Mouse (Mus musculus) ovary, postnatal 36 days (tissue): Measurements from ENCODE around the gene Zbed3.
A peak's percentile ranks its signal among the peaks of the same experiment; 100 is the strongest.
"Not testable (repeated sequence)": the region's sequence is repeated elsewhere in the genome, so short reads cannot be mapped to it uniquely, and the experiment has no call there.

Experiments
- DNase-seq: peaks from one replicate; pipeline ENCODE4 v3.0.0; 2022; ENCODE audit warnings: low spot score, mixed read lengths

Zbed3 gene

DNA sequence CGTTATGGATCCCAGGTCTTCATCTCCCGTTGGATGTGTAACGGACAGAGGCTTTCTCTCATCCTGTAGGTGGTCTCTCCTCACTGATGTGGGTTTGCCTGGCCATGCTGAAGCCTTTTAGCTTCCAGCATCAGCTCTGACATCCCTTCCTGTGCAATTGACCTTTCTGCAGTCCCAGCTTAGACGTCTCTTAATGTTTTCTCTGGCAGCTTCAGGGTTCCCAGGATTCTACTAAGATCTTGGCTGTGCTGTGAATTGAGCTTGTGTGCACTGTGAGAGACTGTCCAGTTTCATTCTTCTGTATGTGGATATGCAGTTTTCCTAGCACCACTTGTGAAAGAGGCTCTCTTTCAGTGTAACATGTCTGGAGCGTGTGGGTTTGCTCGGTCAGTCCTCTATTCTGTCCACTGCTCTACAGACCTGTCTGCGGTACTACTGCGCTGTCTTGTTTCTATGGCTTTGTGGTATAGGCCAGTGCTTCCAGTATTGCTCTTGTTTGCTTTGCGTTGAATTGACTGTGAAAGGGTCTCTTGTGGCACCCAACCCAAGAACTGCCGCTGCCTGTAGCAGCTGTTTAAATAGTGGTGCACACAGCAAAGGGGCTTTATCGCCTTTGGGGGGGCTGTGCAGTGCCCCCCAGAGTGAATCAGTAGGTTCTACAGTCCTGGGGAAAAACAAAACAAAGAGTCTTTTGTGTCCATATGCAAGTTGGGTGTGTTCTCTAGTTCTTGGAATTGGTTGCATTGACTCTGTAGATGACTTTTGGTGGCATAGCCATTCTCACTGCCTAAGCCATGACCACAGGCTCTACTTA lies 8.9 kb downstream of the Zbed3 start:
- DNase-seq, result no peak

DNA sequence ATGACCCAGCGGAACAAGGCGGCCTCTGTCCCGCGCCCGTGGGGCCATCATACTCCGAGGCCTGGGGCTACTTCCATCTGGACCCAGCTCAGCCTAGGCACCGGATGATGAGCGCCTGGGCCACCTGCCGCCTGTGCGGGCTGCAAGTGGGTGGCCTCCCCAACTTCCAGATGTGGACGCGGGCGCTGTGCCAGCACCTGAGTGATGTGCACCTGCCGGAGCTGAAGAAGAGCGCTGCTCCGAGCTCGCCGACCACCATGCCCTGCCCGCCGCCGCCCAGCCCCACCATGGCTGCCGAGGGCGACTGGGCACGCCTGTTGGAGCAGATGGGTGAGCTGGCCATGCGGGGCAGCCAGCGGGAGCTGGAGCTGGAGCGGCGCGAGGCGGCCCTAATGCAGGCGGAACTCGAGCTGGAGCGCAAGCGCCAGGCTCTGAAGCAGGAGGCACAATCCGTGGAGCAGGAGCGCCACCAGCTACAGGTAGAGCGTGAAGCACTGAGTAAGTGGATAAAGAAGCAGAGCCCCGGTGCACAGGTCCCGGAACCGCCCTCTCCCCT lies 12.8 kb downstream of the Zbed3 start:
- no peak for DNase-seq

DNA sequence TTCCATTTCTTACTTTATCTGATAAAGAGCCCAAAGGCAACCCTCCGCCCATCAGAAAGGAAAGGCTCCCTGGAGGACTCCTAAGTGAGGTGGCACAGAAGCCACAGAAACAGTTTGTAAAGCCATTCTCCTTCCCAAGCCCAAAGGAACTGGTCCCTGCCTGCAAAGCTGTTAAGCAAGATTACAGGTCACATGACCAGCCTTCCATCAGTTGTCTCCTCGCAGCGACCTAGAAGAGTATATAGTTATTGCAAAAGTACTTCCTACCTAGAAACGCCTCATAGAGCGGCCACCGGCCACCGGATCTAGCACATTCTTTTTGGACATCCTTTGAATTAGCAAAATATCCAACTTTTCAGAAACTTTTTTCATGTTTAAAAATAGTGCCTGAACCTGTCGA lies 20.1 kb downstream of the Zbed3 start:
- DNase-seq, result no peak

DNA sequence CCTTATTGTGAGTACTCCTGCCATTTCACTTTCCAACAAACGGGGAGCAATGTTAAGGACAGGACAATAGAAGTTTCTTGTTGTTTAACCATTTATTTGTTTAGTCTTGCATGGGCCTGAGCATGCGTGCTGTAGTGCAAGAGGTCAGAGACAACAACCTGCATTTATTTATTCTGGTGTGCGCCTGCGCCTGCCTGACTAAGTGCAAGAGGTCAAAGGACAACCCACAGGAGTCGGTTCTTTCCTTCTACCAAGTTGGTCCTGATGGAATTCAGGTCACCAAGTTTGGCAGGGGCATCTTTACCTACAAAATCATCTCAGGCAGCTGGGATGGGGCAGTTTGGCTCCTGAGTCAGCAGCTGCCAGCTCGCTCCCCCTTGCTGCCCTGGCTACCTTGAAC lies 22.5 kb downstream of the Zbed3 start:
- no peak for DNase-seq

DNA sequence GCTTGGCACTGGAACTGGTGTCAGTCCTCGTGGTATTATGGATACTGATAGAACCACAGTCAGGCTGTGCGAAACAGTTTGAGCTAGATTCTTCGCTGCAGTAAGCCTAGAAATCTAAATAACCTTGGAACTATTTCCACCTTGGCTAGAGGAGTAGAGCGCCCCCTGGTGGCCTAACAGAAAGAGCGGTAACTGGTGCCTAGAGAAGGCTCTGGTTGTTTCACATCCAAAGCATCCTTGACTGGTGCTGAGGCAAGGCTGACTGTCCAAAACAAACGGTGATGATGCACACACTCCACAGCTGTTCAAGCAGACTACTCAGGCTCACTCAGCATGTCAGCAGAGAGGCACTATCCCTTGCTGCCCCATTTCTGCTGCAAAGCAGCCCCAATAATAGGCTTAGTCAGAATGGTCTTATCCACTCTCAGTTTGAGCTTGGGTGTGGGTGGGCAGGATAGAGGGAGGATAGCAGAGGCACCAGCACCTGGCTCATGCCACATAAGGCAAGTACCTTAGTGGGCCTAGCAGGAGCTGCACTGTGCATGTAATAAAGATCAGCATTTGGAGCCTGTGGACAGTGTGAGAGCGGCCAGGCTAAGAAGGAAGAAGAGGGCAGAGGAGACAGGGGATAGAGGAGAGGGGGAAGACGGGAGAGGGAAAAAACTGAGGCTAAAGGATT lies 23.7 kb downstream of the Zbed3 start:
- peak; percentile 68 for DNase-seq

DNA sequence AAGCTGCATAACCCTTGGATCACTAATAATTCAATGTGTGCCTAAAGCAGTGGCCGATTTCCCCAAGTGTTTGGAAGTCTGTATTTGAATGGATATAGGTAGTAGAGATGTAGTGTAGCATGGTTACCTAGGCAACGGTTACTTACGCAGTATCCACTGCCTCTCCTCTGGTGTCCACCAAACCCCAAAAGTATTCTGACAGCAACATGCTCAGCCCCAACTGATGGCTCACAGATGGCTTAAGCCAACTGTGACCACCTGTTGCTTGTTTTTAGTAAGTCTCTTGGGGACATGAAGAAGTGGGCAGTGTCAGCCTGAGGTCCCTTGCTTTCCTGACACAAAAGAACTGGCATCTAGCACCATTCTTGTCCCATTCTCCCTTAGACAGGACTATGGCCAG lies 25.1 kb downstream of the Zbed3 start:
- DNase-seq, result no peak

DNA sequence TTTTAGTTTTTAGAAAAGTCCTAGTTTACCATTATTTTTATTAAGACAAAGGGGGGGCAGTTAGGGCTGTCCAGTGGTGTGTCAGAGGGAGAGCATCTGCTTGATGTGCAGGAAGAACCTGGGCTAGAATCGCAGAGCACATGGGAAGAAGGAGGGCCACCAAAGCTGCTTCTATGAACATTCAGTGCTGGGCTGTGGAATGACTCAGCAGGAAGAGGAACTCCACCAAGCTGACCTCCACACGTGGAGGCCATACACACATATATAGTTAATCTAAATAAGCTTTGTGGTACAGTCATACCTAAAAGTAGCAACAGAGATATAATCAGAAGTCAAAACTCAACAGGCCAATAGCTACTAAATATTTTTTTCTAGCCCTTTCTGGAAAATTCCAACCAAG lies 34.8 kb downstream of the Zbed3 start:
- no peak for DNase-seq

DNA sequence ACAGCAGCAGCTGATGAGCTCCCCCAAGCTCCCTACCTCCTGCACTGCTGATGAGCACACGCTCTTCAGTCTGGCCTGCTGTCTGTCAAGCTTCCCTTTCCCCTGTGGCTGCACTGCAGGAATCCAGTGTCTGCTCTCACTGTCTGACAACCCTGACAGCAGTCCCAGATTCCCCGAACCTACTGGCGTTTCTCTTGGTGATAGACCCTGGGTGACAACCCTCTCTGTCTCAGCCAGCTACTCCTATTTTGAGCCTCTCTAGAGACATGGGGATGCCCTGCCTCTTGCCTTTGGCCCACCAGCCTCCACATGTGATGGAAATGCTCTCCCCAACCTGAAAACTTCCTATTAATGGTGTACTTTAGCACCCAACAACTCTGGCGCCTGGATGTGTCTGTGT lies 40.0 kb downstream of the Zbed3 start:
- no peak for DNase-seq

DNA sequence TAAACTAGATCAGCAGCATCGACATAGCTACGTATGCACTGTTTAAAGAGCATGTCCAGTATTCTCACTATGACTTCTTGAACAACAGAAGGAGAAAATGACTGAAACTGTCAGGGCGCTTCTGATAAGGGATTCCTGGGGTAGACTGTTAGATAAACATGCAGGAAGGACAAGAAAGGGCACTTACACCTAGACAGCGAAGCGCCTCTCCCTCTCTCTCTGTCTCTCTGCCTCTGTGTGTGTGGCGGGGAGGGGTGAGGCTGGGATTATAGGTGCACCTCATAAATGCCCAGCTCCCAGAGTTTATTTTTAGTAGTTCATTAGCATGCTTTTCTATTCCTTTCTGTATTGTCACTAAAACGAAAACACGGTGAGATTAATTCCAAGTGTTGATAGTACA lies 42.9 kb downstream of the Zbed3 start:
- DNase-seq, result no peak

DNA sequence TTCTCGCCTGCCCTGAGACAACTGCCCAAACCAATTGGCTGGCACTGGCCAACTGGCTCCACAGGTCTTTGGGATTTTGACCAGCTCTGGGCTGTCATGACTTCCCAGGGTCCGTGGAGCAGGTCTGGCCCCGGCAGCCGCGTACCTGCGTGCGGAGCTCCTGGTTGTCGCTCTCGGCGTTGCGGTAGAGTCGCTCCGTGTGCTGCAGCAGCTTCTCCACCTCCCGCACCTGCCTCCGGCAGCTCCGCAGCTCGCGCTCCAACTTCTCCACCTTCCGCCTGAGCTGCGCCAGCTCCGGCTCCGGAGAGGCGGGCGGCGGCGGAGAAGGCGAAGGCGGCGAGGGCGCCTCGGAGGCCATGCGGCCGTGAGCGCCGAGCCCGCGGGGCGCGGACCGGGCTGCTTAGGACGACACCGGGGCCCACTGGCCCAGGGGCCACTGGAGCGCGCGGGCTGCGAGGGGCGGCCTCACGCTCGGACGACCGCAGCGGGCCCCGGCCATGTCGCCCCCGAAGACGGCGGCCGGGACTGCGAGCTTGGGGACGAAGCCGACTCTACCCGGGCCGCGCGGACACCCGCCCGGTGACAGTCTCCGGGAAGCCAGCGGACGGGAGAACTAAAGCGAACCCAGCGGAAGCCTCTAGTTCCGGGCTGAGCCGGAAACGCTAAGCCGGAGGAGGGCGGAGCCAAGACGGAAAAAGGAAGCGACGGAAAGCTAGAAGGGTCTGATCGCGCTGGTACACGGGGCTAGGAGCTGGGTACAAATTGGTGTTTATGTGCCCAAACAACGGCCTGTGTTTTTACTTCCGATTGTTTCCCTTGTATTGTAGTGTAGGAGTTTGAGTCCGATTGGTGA lies 51.5 kb downstream of the Zbed3 start, which contains the start of gene Aggf1:
Gene Aggf1 (minus strand): TSS at position 652 of the 853 bp plus-strand sequence.
- DNase-seq, result peak; percentile 86

DNA sequence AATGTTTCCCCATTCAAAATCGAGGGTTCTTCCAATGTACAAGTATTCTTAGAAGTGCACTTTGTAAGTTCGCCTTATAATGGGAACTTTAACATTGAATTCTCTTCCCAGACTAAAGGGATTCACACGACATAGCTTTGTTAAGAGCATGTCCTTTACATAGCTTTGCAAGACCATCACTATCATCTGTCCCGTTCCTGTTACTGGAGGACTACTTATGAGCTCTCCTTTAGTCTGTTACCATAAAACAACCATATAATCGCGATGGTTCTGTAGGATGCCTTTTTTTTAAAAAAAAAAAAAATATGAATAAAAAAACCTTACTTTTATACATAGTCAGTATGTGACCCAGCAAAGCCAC lies 52.1 kb downstream of the Zbed3 start:
- no peak for DNase-seq

DNA sequence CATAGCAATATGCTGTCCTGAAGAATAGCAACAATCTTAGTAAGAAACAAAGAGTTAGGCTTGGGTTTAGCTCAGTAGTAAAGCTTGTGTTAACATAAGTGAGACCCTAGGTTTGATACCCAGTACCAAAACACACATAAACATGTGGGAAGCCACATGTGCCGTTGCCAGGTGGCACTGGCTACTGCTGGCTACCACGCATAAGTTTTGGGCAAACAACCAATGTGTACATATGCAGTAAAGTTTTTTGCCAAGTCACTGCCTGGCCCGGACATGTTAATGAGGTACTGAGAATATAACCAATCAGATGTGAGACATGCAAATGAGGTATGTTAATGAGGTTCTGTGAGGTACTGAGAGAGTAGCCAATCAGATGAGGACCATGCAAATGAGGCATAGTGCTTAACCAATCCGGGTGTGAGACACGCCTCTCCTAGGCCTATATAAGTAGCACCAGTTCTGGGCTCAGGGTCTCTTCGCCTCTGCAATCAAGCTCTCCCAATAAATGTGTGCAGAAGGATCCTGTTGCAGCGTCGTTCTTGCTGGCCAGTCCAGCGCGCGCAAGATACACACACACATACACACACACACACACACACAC lies 53.4 kb downstream of the Zbed3 start:
- DNase-seq, result not testable (repeated sequence)

DNA sequence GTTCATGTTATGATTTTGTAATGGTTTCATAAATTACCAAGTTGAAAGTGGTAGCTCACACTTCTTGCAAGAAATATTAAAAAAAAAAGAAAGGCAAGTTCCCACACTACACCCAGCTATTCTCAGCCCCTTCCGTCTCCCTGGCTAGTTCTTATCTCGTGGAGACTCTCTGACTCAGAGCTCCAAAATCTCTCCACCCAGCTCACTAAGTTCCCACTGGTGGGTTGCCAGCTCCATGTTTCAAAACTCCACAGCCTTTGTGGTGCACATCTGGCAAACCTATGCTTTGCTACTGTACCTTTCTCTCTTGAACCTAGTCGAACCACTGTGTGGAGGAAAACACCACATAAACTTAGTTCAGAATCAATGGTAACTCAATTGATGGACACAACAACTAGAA lies 55.3 kb downstream of the Zbed3 start:
- no peak for DNase-seq

DNA sequence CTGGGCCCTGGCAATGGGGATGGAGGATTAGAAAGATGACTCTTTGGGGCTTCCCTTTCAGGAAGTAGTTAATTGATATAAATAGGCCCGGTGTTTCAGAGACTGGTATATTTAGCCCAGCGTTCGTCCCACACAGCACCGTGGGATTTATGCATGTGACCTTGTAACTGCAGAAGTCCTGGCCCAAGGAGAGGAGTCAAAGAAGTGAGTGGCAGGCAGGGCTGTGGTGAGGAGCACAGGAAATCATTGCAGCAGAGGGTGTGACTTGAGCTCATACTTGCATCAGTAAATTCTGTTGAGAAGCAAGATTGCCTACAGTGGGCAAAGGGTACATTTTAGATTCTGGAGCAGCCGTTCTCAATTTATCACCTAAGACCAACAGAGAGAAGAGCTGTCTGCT lies 59.0 kb downstream of the Zbed3 start:
- no peak for DNase-seq
